Mouse (Mus musculus): ENCODE results near the gene Crim1.
"Not testable (repeated sequence)": the region's sequence is repeated elsewhere in the genome, so short reads cannot be mapped to it uniquely, and the experiment has no call there.

DNA sequence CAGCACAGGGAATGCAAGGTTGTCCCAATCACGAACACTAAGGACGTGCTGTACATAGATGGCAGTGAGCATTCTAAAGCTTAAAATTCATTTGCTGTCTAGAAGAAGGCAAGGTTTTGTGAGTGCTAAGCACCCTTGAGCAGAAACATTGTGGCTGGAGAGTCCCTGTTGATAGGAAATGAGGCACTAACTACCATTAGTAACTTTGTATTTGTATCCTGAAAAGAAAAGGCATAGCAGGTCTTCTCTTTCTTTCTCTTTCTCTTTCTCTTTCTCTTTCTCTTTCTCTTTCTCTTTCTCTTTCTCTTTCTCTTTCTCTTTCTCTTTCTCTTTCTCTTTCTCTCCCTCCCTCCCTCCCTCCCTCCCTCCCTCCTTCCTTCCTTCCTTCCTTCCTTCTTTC, 53.5 kb downstream of the Crim1 start:
- not testable (repeated sequence) for TF ChIP-seq POLR2A (IDR thresholded peaks at IDR 0.05; ENCODE audit: low read depth, low read length); CTCF (conservative IDR thresholded peaks at IDR 0.05; ENCODE audit: insufficient read depth, insufficient read length, low read depth, low read length)
